Mouse (Mus musculus) CH12.LX (cell line): ENCODE measurements at regions not wholly inside any gene's neighbourhood (a gene's known extent, or its start where the extent isn't known, plus 50 kb on each side); places are given as distances from the start of the nearest gene placed in this dataset.

Source experiments
- DNase-seq: peaks from one replicate; pipeline ENCODE4 v3.0.0-alpha.2; 2013; ENCODE audit errors: extremely low read depth
- H3K27ac ChIP-seq: 2 replicates; pipeline ENCODE4 v1.5.1; 2012; ENCODE audit warnings: low read depth, mild to moderate bottlenecking, control low read depth, moderate library complexity; ENCODE audit not compliant: insufficient read depth
- H3K27me3 ChIP-seq: replicated peaks from 2 replicates; pipeline ENCODE3; 2012; ENCODE audit warnings: inconsistent platforms
- H3K36me3 ChIP-seq, 2 experiments: replicated peaks in 1 of 2; 2 replicates each; pipeline versions ENCODE3 to v1.6.1; 2012; ENCODE audit warnings: inconsistent platforms in 1 of 2, low read length in 1 of 2, mild to moderate bottlenecking in 1 of 2, mixed read lengths in 1 of 2, moderate library complexity in 1 of 2; ENCODE audit not compliant: control insufficient read depth in 1 of 2, insufficient read depth in 1 of 2
- H3K4me1 ChIP-seq, 2 experiments: 2 replicates each; pipeline ENCODE4 v1.6.1; 2012; ENCODE audit warnings: inconsistent platforms in 1 of 2, moderate library complexity in 1 of 2; ENCODE audit not compliant: insufficient read depth in 2 of 2, control insufficient read depth in 1 of 2
- H3K4me2 ChIP-seq: 2 replicates; pipeline ENCODE4 v1.6.1; 2012; ENCODE audit warnings: low read depth, mild to moderate bottlenecking, control low read depth; ENCODE audit not compliant: poor library complexity, insufficient read depth, severe bottlenecking
- H3K4me3 ChIP-seq, 3 experiments: fragments of 150-350 bp in 1 of 3; sonication (generic) in 1 of 3; replicated peaks in 1 of 3; 2 replicates each; pipeline versions ENCODE3 to v1.5.1; 2011 to 2012; ENCODE audit warnings: low read depth in 2 of 3, low read length in 2 of 3, mild to moderate bottlenecking in 2 of 3, moderate library complexity in 2 of 3, control low read depth in 1 of 3, improper control_type of control experiment in 1 of 3, inconsistent platforms in 1 of 3, mixed read lengths in 1 of 3; ENCODE audit not compliant: poor library complexity in 1 of 3
- H3K79me2 ChIP-seq: replicated peaks from 2 replicates; pipeline ENCODE4 v1.6.1; 2012; ENCODE audit warnings: mild to moderate bottlenecking, moderate library complexity; ENCODE audit not compliant: control insufficient read depth, poor library complexity, insufficient read depth, severe bottlenecking; ENCODE audit errors: extremely low read depth
- H3K9ac ChIP-seq: 2 replicates; pipeline ENCODE4 v1.6.1; 2012; ENCODE audit warnings: low read depth, mild to moderate bottlenecking, control low read depth, moderate library complexity; ENCODE audit not compliant: insufficient read depth
- H3K9me3 ChIP-seq: replicated peaks from 2 replicates; pipeline ENCODE3; 2012; ENCODE audit warnings: low read length, inconsistent platforms, mixed read lengths
- CHD2 ChIP-seq: IDR thresholded peaks from 2 replicates; pipeline ENCODE4 v1.6.1; 2011; ENCODE audit warnings: low read length, improper control_type of control experiment
- ELF1 ChIP-seq: IDR thresholded peaks from 2 replicates; pipeline ENCODE4 v1.6.1; 2014; ENCODE audit warnings: low read depth, mild to moderate bottlenecking, inconsistent platforms, low read length, improper control_type of control experiment
- EP300 ChIP-seq: IDR thresholded peaks from 2 replicates; pipeline ENCODE4 v1.6.1; 2011; ENCODE audit warnings: low read length, improper control_type of control experiment
- ETS1 ChIP-seq: conservative IDR thresholded peaks from 2 replicates; pipeline ENCODE4 v1.6.1; 2012; ENCODE audit warnings: low read depth, mild to moderate bottlenecking, inconsistent platforms, low read length, improper control_type of control experiment, moderate library complexity
- GABPA ChIP-seq: IDR thresholded peaks from 2 replicates; pipeline ENCODE4 v1.6.1; 2012; ENCODE audit warnings: low read depth, low read length, improper control_type of control experiment, inconsistent platforms; ENCODE audit not compliant: insufficient replicate concordance
- HCFC1 ChIP-seq: IDR thresholded peaks from 2 replicates; pipeline ENCODE4 v1.6.1; 2012; ENCODE audit warnings: low read depth, mild to moderate bottlenecking, inconsistent platforms, low read length, improper control_type of control experiment
- IRF4 ChIP-seq: IDR thresholded peaks from 2 replicates; pipeline ENCODE4 v1.6.1; 2014; ENCODE audit warnings: low read depth, mild to moderate bottlenecking, inconsistent platforms, low read length, improper control_type of control experiment
- KAT2A ChIP-seq: IDR thresholded peaks from 2 replicates; pipeline ENCODE4 v1.6.1; 2012; ENCODE audit warnings: low read length, improper control_type of control experiment, inconsistent platforms; ENCODE audit not compliant: insufficient replicate concordance
- MAZ ChIP-seq: IDR thresholded peaks from 2 replicates; pipeline ENCODE4 v1.6.1; 2012; ENCODE audit warnings: low read depth, mild to moderate bottlenecking, inconsistent platforms, low read length, improper control_type of control experiment, moderate library complexity
- MYC ChIP-seq: IDR thresholded peaks from 2 replicates; pipeline ENCODE4 v1.6.1; 2011; ENCODE audit warnings: low read depth, mild to moderate bottlenecking, improper control_type of control experiment, low read length
- POLR2AphosphoS2 ChIP-seq: IDR thresholded peaks from 2 replicates; pipeline ENCODE4 v1.6.1; 2011; ENCODE audit warnings: low read depth, low read length, improper control_type of control experiment
- RAD21 ChIP-seq: IDR thresholded peaks from 2 replicates; pipeline ENCODE4 v1.6.1; 2011; ENCODE audit warnings: low read depth, mild to moderate bottlenecking, low read length, improper control_type of control experiment, moderate library complexity
- SMC3 ChIP-seq: IDR thresholded peaks from 2 replicates; pipeline ENCODE4 v1.6.1; 2011; ENCODE audit warnings: low read depth, low read length, improper control_type of control experiment
- ZC3H11A ChIP-seq: IDR thresholded peaks from 2 replicates; pipeline ENCODE4 v1.6.1; 2012; ENCODE audit warnings: low read depth, mild to moderate bottlenecking, inconsistent platforms, low read length, improper control_type of control experiment
- ZKSCAN1 ChIP-seq: IDR thresholded peaks from 2 replicates; pipeline ENCODE4 v1.6.1; 2012; ENCODE audit warnings: low read depth, inconsistent platforms, low read length, improper control_type of control experiment, borderline replicate concordance
- ZNF384 ChIP-seq: IDR thresholded peaks from 2 replicates; pipeline ENCODE4 v1.6.1; 2012; ENCODE audit warnings: low read depth, low read length, improper control_type of control experiment, inconsistent platforms
- dilution Hi-C: fragments of 300-500 bp; cut with MboI; formaldehyde crosslinking; loops from 2 replicates; pipeline ENCODE4 v1.14.3; 2020; ENCODE audit warnings: low sequenced_read_pairs; ENCODE audit not compliant: extremely low pct_unique_long_range_greater_than_20kb, extremely low pct_ligation_motif_present
- in situ Hi-C: fragments of 300-500 bp; cut with MboI; formaldehyde crosslinking; loops from 3 replicates; pipeline ENCODE4 v1.14.3; 2019; ENCODE audit warnings: low sequenced_read_pairs, low pct_ligation_motif_present, low pct_unique_long_range_greater_than_20kb, mixed read lengths

- Histone ChIP-seq H3K4me1 (peaks cover 0 to 3% of the 10 kb centered on the region in 2 experiments; a peak in 2 of 4 replicates), H3K27me3 (no peaks in the 10 kb centered on the region), H3K4me2 (no peak overlapping the region), H3K9me3 (no peaks in the 10 kb centered on the region), H3K9ac (no peak overlapping the region), H3K4me3 (no peak overlapping the region), H3K79me2 (no peaks in the 10 kb centered on the region), H3K27ac (no peak overlapping the region), H3K36me3 (no peaks in the 10 kb centered on the region)
- TF ChIP-seq ETS1 (no peak), EP300 (no peak), SMC3 (no peak), IRF4 (no peak), ZNF384 (no peak), ELF1 (no peak)
- dilution Hi-C loops: no loop called here
- DNase-seq: no peak
- in situ Hi-C loops: no loop called here
Measured at GRCm38 (mm10) chr10:97028776-97029175, 412.0 kb downstream of the Btg1 start.

GRCm38 (mm10) chr10:97030996-97031395 lies 414.2 kb downstream of the Btg1 start:
- dilution Hi-C loops (no loop called here), in situ Hi-C loops (no loop called here)
- no peak overlapping the region for H3K4me2 ChIP-seq
- no peaks in the 10 kb centered on the region for H3K27me3 ChIP-seq
- TF ChIP-seq ZNF384 (no peak), KAT2A (no peak), CHD2 (no peak), MYC (no peak), EP300 (no peak), GABPA (no peak), MAZ (no peak)
- H3K27ac ChIP-seq: no peak overlapping the region
- no peaks in the 10 kb centered on the region for H3K4me1 ChIP-seq
- no peak overlapping the region for H3K9ac ChIP-seq
- H3K36me3 ChIP-seq: no peaks in the 10 kb centered on the region
- H3K4me3 ChIP-seq: no peak overlapping the region
- DNase-seq: no peak
- H3K79me2 ChIP-seq: no peaks in the 10 kb centered on the region
- H3K9me3 ChIP-seq: no peaks in the 10 kb centered on the region

GRCm38 (mm10) chr10:97035371-97035786 lies 418.6 kb downstream of the Btg1 start:
- TF ChIP-seq KAT2A (no peak), MAZ (no peak), ZKSCAN1 (no peak), CHD2 (no peak), POLR2AphosphoS2 (no peak), ZNF384 (no peak), ZC3H11A (no peak), RAD21 (no peak), ELF1 (no peak), HCFC1 (no peak), MYC (no peak)
- H3K27ac ChIP-seq: no peak overlapping the region
- no peak for DNase-seq
- H3K4me2 ChIP-seq: no peak overlapping the region
- no peak overlapping the region for H3K9ac ChIP-seq
- in situ Hi-C loops: no loop called here
- no peaks in the 10 kb centered on the region for H3K27me3 ChIP-seq
- dilution Hi-C loops: no loop called here
- no peaks in the 10 kb centered on the region for H3K4me1 ChIP-seq
- no peaks in the 10 kb centered on the region for H3K79me2 ChIP-seq
- H3K4me3 ChIP-seq: no peak overlapping the region
- H3K9me3 ChIP-seq: no peaks in the 10 kb centered on the region
- H3K36me3 ChIP-seq: no peaks in the 10 kb centered on the region
